Mouse (Mus musculus): ENCODE data around the gene Ppp1r13b.
A peak's percentile ranks its signal among the peaks of the same experiment; 100 is the strongest.

Gene Ppp1r13b

DNA sequence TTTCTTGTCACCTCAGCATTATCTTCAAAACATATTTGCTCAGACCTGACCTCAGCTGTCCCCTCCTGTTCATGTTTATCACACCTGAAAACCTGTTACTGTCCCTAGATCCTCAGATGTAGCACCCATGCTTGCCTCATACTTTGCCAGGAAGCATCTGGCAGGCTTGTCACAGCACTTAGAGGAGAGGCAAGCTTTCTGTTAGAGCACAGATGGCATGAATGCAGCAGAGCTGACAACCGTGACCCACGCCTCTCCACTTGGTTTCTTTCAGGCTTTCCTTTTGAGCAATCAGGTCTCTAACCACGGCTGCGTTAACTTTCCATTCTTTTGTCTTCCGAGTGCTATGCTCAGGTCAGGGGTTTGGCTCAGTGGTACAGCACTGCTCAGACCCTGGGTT is 78.5 kb downstream of the Ppp1r13b start:
- peak; percentile 54 for ATAC-seq (ENCODE audit: low TSS enrichment)

GRCm38 (mm10) chr12:111827556-111827955 is 80.4 kb downstream of the Ppp1r13b start:
- no peak for ATAC-seq (ENCODE audit: low TSS enrichment)

DNA sequence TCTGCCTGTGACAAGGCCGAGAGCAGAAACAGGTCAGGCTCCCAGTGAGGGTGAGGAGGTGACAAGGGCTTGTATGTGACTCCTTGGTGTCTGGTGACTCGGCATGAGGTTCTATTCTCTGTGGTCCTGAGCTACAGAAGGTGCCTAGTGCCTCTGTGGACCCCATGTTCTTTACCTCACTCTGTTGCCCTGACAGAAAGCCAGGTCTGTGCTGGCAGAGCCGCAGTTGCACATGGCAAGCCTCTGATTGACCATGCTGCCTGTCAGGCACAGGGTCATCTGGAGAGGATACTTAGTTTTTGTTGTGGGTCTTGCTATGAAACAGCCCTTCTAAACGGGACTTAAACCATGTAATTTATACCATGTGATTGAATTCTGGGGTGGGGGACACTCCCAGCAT is 86.0 kb downstream of the Ppp1r13b start:
- ATAC-seq (ENCODE audit: low TSS enrichment): no peak

- ATAC-seq (ENCODE audit: low TSS enrichment): no peak
Observed at GRCm38 (mm10) chr12:111820708-111821107, 87.2 kb downstream of the Ppp1r13b start.

DNA sequence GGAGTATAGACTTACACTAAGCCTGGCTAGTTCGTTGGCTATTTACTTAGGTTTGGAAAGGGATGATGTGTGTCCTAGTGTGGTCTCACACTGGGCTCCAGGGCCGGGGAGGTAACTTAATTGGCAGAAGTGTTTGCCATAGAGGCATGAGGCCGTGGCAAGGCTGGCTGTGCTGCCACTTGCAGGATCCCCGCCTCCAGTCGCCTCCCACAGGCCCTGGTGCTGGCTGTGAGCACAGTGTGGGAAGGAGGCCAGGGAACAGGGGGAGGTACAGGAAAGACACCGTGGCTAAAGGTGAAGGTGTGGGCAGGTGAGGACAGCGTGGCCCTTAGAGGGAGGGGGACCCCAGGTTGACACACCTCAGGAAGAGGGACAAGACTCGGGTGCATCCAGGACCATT is 88.0 kb downstream of the Ppp1r13b start:
- ATAC-seq (ENCODE audit: low TSS enrichment): no peak

DNA sequence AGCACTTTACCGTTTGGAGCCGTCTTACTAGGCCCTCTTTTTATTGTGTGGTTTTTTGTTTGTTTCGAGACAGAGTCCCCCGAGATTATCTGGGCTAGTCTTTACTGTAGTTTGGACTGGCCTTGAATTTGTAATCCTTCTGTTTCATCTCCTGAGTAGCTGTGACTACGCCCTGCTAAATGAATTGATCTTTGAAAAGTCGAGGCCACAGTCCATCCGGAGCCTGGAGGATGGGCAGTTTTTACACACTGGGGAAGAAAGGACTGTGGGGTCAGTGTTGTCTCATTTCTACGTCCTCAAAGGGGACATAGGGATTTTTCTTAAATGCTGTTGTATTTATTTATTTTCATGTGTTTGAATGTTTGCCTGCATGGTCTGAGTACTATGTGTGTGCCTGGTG is 89.9 kb downstream of the Ppp1r13b start:
- ATAC-seq (ENCODE audit: low TSS enrichment): no peak

DNA sequence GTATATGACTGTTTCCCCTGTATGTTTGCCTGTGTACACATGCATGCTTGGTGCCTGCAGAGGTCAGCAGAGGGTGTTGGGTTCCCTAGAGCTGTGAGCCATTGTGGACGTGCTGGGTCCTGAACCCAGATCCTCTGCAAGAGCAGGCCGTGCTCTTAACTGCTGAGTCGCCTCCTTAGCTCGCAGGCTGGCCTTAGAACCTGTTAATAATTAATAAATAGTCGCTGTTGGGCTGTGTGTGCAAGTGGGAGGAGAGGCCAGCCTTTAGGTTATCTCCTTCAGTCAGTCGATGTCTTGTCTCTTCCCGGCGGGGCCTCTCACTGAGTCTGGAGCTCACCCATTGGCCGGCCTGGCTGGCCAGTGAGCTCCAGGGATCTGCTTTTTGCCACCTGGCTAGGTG is 90.9 kb downstream of the Ppp1r13b start:
- no peak for ATAC-seq (ENCODE audit: low TSS enrichment)

DNA sequence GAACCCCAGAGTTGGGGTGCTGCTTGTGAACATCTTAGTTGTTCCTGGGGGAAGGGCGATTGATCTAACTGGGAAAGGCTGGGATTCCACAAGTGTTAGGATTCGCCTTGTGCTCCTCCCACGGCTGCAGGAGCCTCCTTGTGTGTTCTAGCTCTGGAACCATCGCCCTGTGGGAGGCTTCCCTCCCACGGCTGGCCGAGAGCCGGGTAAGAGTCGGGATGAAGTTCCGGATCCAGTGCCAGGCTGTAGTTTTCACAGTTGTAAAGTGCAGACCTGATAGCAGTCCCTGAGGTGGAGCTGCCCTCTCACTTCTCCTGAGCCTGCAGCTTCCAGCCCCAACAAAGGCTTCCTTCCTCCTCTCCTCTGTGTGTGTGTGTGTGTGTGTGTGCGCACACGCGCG is 91.4 kb downstream of the Ppp1r13b start:
- peak; percentile 17; the same call in 1 of the 2 replicates for ATAC-seq (ENCODE audit: low TSS enrichment)

GRCm38 (mm10) chr12:111814769-111815762 is 92.8 kb downstream of the Ppp1r13b start:
- no peak for ATAC-seq (ENCODE audit: low TSS enrichment)

- peak; percentile 91 for ATAC-seq (ENCODE audit: low TSS enrichment)
Observed at GRCm38 (mm10) chr12:111813766-111814617, 93.9 kb downstream of the Ppp1r13b start, which contains the start of the genes Xrcc3 and Zfyve21. Gene Xrcc3 (minus strand): TSS chr12:111813873. Gene Zfyve21 (plus strand): TSS chr12:111814170.

GRCm38 (mm10) chr12:111813111-111813765 is 94.7 kb downstream of the Ppp1r13b start:
- ATAC-seq (ENCODE audit: low TSS enrichment): no peak

GRCm38 (mm10) chr12:111812611-111813010 is 95.3 kb downstream of the Ppp1r13b start:
- no peak for ATAC-seq (ENCODE audit: low TSS enrichment)

DNA sequence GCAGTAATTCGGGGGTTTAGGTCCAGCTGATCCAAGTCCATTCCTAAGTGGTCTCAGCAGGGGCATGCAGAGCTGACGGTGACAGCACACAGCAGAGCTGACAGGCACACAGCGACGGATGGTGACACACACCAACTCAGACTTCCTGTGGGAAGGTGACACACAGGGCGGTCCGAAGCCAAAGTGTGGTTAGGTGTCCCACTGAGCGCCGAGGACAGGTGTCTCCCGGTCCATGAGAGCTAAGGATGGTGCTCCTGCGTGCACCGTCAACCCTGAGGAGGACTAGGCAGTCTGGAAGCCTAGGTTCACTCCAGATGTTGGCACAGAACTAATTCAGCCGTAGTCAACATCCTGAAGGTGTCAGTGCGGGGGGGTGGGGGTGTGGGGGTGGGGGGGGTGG is 95.8 kb downstream of the Ppp1r13b start:
- no peak for ATAC-seq (ENCODE audit: low TSS enrichment)

DNA sequence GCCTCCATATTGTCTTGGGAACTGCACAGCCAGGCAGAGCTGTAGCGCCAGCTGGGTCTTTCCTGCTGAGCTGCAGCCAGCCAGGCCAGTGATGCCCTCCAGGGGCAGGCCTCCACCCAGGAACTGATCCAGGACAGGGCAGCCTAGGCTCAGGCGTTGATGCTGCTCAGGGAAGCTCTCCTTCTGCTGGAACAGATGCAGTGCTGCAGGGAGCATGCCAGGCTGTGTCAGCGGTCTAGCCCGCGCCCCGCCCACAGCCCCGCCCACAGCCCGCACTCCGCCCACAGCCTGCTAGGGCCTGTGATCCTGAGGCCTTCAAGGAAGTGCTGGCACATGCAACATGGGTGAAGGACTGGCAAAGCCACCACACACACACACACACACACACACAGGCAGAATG is 98.1 kb downstream of the Ppp1r13b start:
- peak; percentile 21 for ATAC-seq (ENCODE audit: low TSS enrichment)

- no peak for ATAC-seq (ENCODE audit: low TSS enrichment)
Observed at GRCm38 (mm10) chr12:111808775-111809174, 99.1 kb downstream of the Ppp1r13b start.

DNA sequence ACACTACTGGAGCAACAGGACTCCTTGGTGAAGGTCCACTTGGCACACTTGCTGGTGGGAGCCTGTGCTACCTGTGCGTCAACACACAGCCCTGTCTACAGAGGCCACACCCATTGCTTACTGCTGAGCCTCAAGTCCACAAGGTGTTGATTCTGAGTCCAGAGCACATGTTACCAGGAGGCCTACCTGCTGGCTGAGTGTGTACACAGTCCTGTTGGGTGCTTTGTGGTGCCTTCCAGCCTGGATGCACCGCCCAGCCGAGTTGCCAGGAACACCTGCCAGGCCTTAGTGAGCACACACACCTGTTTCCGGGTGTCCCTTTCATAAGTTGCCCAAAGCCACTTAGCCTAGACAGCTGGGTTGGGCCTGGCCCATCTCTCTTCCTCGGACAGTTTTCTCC is 104.4 kb downstream of the Ppp1r13b start:
- ATAC-seq (ENCODE audit: low TSS enrichment): no peak

GRCm38 (mm10) chr12:111800459-111801183 is 107.3 kb downstream of the Ppp1r13b start:
- ATAC-seq (ENCODE audit: low TSS enrichment): peak; percentile 34; the same call in 1 of the 2 replicates

GRCm38 (mm10) chr12:111798493-111798892 is 109.4 kb downstream of the Ppp1r13b start:
- no peak for ATAC-seq (ENCODE audit: low TSS enrichment)

GRCm38 (mm10) chr12:111797251-111797650 is 110.7 kb downstream of the Ppp1r13b start:
- no peak for ATAC-seq (ENCODE audit: low TSS enrichment)

DNA sequence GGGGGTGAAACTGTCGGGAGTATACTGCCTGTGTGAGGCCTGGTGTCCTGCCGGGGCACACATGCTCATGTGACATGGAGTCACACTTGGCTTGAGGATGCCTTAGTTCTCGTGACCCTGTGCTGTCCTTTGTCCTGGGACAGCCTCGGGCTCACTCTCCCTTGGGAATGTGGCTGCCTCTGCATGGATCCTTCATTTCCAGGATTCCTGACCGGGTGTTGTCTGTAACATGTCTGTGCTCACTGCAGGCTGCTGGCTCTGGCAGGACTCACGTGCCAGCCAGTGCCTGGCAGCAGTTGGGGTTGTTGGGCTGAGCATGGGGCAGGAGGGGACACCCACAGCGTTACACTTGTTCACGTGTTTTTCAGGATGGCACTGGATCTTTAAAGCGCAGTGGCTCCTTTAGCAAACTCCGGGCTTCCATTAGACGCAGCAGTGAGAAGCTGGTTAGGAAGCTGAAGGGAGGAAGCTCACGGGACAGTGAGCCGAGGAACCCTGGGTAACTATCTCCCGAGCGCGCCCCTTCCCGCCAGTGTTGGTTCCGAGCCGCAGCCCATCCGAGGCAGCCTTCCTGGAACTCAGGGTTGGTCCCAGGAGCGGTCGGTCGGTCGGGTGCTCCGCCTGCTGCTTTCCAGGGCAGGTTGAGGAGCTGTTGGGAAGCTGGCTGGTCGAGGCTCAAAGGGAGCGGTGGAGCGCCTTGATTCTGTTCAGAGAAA is 112.6 kb downstream of the Ppp1r13b start:
- no peak for ATAC-seq (ENCODE audit: low TSS enrichment)

Data from frontal cortex, adult (tissue).